Mouse (Mus musculus): Measurements from ENCODE around the gene Ak4.

Gene Ak4

GRCm38 (mm10) chr4:101423571-101423970 lies 4.5 kb downstream of the Ak4 start:
- peak; percentile 35 for DNase-seq (ENCODE audit: low read depth, low spot score)

- no peak for DNase-seq (ENCODE audit: low read depth, low spot score)
Observed at GRCm38 (mm10) chr4:101424495-101424894, 5.4 kb downstream of the Ak4 start.

- DNase-seq (ENCODE audit: low read depth, low spot score): no peak
Observed at GRCm38 (mm10) chr4:101425119-101425518, 6.0 kb downstream of the Ak4 start.

- DNase-seq (ENCODE audit: low read depth, low spot score): no peak
Observed at GRCm38 (mm10) chr4:101425666-101426065, 6.6 kb downstream of the Ak4 start.

GRCm38 (mm10) chr4:101426566-101426965 lies 7.5 kb downstream of the Ak4 start:
- no peak for DNase-seq (ENCODE audit: low read depth, low spot score)

GRCm38 (mm10) chr4:101427886-101428680 lies 9.0 kb downstream of the Ak4 start:
- DNase-seq (ENCODE audit: low read depth, low spot score): no peak

GRCm38 (mm10) chr4:101429073-101429472 lies 10.0 kb downstream of the Ak4 start:
- DNase-seq (ENCODE audit: low read depth, low spot score): no peak

GRCm38 (mm10) chr4:101430000-101430399 lies 10.9 kb downstream of the Ak4 start:
- DNase-seq (ENCODE audit: low read depth, low spot score): no peak

- no peak for DNase-seq (ENCODE audit: low read depth, low spot score)
Observed at GRCm38 (mm10) chr4:101436761-101437512, 17.9 kb downstream of the Ak4 start.

- DNase-seq (ENCODE audit: low read depth, low spot score): no peak
Observed at GRCm38 (mm10) chr4:101438271-101438670, 19.2 kb downstream of the Ak4 start.

- DNase-seq (ENCODE audit: low read depth, low spot score): no peak
Observed at GRCm38 (mm10) chr4:101439738-101440389, 20.8 kb downstream of the Ak4 start.

GRCm38 (mm10) chr4:101442791-101443190 lies 23.7 kb downstream of the Ak4 start:
- no peak for DNase-seq (ENCODE audit: low read depth, low spot score)

- DNase-seq (ENCODE audit: low read depth, low spot score): peak; percentile 61
Observed at GRCm38 (mm10) chr4:101443419-101443991, 24.4 kb downstream of the Ak4 start.

GRCm38 (mm10) chr4:101445660-101446059 lies 26.6 kb downstream of the Ak4 start:
- peak; percentile 56 for DNase-seq (ENCODE audit: low read depth, low spot score)

GRCm38 (mm10) chr4:101446606-101447005 lies 27.5 kb downstream of the Ak4 start:
- DNase-seq (ENCODE audit: low read depth, low spot score): peak; percentile 67

GRCm38 (mm10) chr4:101448701-101449100 lies 29.6 kb downstream of the Ak4 start:
- peak; percentile 70 for DNase-seq (ENCODE audit: low read depth, low spot score)

- DNase-seq (ENCODE audit: low read depth, low spot score): no peak
Observed at GRCm38 (mm10) chr4:101449344-101449743, 30.3 kb downstream of the Ak4 start.

- DNase-seq (ENCODE audit: low read depth, low spot score): no peak
Observed at GRCm38 (mm10) chr4:101450150-101450780, 31.2 kb downstream of the Ak4 start.

GRCm38 (mm10) chr4:101451089-101451488 lies 32.0 kb downstream of the Ak4 start:
- peak; percentile 47 for DNase-seq (ENCODE audit: low read depth, low spot score)

- DNase-seq (ENCODE audit: low read depth, low spot score): no peak
Observed at GRCm38 (mm10) chr4:101452829-101453228, 33.8 kb downstream of the Ak4 start.

- no peak for DNase-seq (ENCODE audit: low read depth, low spot score)
Observed at GRCm38 (mm10) chr4:101457176-101457575, 38.1 kb downstream of the Ak4 start.
